Mouse (Mus musculus): ENCODE measurements around the gene Tspan4. TPM values are rescaled to one million over a fixed set of nuclear protein-coding genes. Genes with fewer than 3 reads are reported as not detected.

Tspan4 gene
- polyA plus RNA-seq, 1 experiment from 2014 or later, result 61.5 TPM

- 41% methylated on average over 4 of the region's 4 CpGs for WGBS
- no peak for ATAC-seq (replicated peaks; ENCODE audit: extremely low read depth, insufficient read depth, low FRiP score)
- Histone ChIP-seq H3K36me3 (ENCODE audit: control insufficient read depth, insufficient read depth) (peaks cover 12% of the 10 kb centered on the region), H3K9me3 (replicated peaks; ENCODE audit: control insufficient read depth, low read length) (no peaks in the 10 kb centered on the region), H3K4me3 (ENCODE audit: low read length) (no peak overlapping the region), H3K4me1 (ENCODE audit: control insufficient read depth, insufficient read depth, low read length) (peaks cover 19% of the 10 kb centered on the region), H3K4me2 (ENCODE audit: low read depth, low read length) (no peak overlapping the region), H3K27me3 (ENCODE audit: control insufficient read depth, insufficient read depth, low read length) (no peaks in the 10 kb centered on the region), H3K9ac (ENCODE audit: low read length) (no peak overlapping the region), H3K27ac (ENCODE audit: low read length) (no peak overlapping the region)
Observed at GRCm38 (mm10) chr7:141523007-141523406, 48.0 kb downstream of the Tspan4 start.

DNA sequence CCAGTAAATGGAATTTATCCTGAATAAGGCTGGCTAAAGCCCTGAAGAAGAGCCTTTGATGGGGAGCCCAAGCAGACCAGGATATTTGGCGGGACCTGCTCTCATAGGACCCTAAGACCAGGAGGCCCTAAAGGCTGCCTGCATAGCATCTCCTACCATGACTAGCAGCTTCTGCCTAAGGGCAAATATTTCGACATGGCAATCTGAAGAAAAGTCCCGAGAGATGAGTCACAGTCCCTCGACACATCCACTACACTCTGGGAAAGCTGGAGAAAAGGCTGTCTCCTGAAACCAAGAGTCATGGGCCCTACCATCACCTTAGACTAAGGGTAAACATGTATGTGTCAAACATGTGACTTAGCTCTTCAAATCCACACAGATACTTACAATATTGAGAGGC is 49.2 kb downstream of the Tspan4 start:
- 83% methylated on average over 4 of the region's 4 CpGs for WGBS
- Histone ChIP-seq H3K27ac (ENCODE audit: low read length) (no peak overlapping the region), H3K9ac (ENCODE audit: low read length) (no peak overlapping the region), H3K4me2 (ENCODE audit: low read depth, low read length) (no peak overlapping the region), H3K27me3 (ENCODE audit: control insufficient read depth, insufficient read depth, low read length) (no peaks in the 10 kb centered on the region), H3K9me3 (replicated peaks; ENCODE audit: control insufficient read depth, low read length) (no peaks in the 10 kb centered on the region), H3K36me3 (ENCODE audit: control insufficient read depth, insufficient read depth) (peaks cover 20% of the 10 kb centered on the region), H3K4me3 (ENCODE audit: low read length) (no peak overlapping the region), H3K4me1 (ENCODE audit: control insufficient read depth, insufficient read depth, low read length) (peaks cover 9% of the 10 kb centered on the region)
- ATAC-seq (replicated peaks; ENCODE audit: extremely low read depth, insufficient read depth, low FRiP score), result no peak

- Histone ChIP-seq H3K27ac (ENCODE audit: low read length) (no peak overlapping the region), H3K4me2 (ENCODE audit: low read depth, low read length) (no peak overlapping the region), H3K27me3 (ENCODE audit: control insufficient read depth, insufficient read depth, low read length) (no peaks in the 10 kb centered on the region), H3K36me3 (ENCODE audit: control insufficient read depth, insufficient read depth) (peaks cover 20% of the 10 kb centered on the region), H3K4me1 (ENCODE audit: control insufficient read depth, insufficient read depth, low read length) (peaks cover 3% of the 10 kb centered on the region; the same call in 1 of the 2 replicates), H3K9ac (ENCODE audit: low read length) (no peak overlapping the region), H3K4me3 (ENCODE audit: low read length) (no peak overlapping the region), H3K9me3 (replicated peaks; ENCODE audit: control insufficient read depth, low read length) (no peaks in the 10 kb centered on the region)
- 55% methylated on average over 6 of the region's 6 CpGs for WGBS
- ATAC-seq (replicated peaks; ENCODE audit: extremely low read depth, insufficient read depth, low FRiP score), result peak; percentile 56; the same call in 1 of the 2 replicates
Observed at GRCm38 (mm10) chr7:141524760-141525579, 49.9 kb downstream of the Tspan4 start.

GRCm38 (mm10) chr7:141525580-141525925 is 50.5 kb downstream of the Tspan4 start:
- ATAC-seq (replicated peaks; ENCODE audit: extremely low read depth, insufficient read depth, low FRiP score), result no peak
- no peak overlapping the region for H3K4me2 ChIP-seq (ENCODE audit: low read depth, low read length)
- peaks cover 20% of the 10 kb centered on the region for H3K36me3 ChIP-seq (ENCODE audit: control insufficient read depth, insufficient read depth)
- 85% methylated on average over 4 of the region's 4 CpGs for WGBS
- H3K27me3 ChIP-seq (ENCODE audit: control insufficient read depth, insufficient read depth, low read length), result no peaks in the 10 kb centered on the region
- H3K27ac ChIP-seq (ENCODE audit: low read length), result no peak overlapping the region
- no peaks in the 10 kb centered on the region for H3K9me3 ChIP-seq (replicated peaks; ENCODE audit: control insufficient read depth, low read length)
- no peaks in the 10 kb centered on the region for H3K4me1 ChIP-seq (ENCODE audit: control insufficient read depth, insufficient read depth, low read length)
- no peak overlapping the region for H3K4me3 ChIP-seq (ENCODE audit: low read length)
- H3K9ac ChIP-seq (ENCODE audit: low read length), result no peak overlapping the region

- H3K9ac ChIP-seq (ENCODE audit: low read length), result no peak overlapping the region
- ATAC-seq (replicated peaks; ENCODE audit: extremely low read depth, insufficient read depth, low FRiP score), result no peak
- no peak overlapping the region for H3K27ac ChIP-seq (ENCODE audit: low read length)
- H3K4me1 ChIP-seq (ENCODE audit: control insufficient read depth, insufficient read depth, low read length), result peaks cover 16% of the 10 kb centered on the region
- no peak overlapping the region for H3K4me2 ChIP-seq (ENCODE audit: low read depth, low read length)
- 60% methylated on average over 1 of the region's 1 CpGs for WGBS
- H3K4me3 ChIP-seq (ENCODE audit: low read length), result no peak overlapping the region
- no peaks in the 10 kb centered on the region for H3K9me3 ChIP-seq (replicated peaks; ENCODE audit: control insufficient read depth, low read length)
- H3K36me3 ChIP-seq (ENCODE audit: control insufficient read depth, insufficient read depth), result peaks cover 4% of the 10 kb centered on the region; the same call in 1 of the 2 replicates
- no peaks in the 10 kb centered on the region for H3K27me3 ChIP-seq (ENCODE audit: control insufficient read depth, insufficient read depth, low read length)
Observed at GRCm38 (mm10) chr7:141535570-141535969, 60.5 kb downstream of the Tspan4 start.

DNA sequence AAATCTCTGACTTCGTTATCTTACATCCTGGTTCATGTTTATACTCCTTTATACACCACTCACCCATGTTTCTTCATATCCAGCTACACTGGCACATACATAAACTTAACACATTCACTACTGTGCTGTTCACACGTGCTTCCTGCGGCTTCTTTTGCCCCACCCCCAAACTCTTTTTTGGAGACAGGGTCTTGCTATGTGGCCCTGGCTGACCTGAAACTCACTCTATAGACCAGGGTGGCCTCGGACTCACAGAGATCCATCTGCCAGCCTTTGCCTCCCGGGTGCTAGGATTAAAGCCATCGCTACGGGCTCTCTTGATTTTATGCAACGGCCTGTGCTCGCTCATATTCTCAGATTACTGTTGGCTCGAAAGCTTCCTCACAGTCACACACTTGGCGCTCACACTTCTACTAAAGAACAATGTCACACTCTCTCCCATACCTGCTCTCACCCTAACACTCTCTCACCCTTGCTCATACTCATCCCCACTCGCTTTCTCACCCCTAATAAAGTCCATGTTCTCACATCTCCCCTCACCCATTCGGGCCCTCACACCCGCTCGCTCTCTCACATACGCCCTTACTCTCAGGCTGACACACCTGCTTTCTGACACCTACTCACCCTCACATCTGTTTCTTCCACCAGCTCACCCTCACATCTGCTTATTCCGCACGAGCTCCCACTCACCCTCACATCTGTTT is 64.0 kb downstream of the Tspan4 start:
- H3K4me3 ChIP-seq (ENCODE audit: low read length), result peak overlapping the region; percentile 80
- WGBS, result 11% methylated on average over 18 of the region's 18 CpGs
- ATAC-seq (replicated peaks; ENCODE audit: extremely low read depth, insufficient read depth, low FRiP score), result peak; percentile 10; the same call in 1 of the 2 replicates

DNA sequence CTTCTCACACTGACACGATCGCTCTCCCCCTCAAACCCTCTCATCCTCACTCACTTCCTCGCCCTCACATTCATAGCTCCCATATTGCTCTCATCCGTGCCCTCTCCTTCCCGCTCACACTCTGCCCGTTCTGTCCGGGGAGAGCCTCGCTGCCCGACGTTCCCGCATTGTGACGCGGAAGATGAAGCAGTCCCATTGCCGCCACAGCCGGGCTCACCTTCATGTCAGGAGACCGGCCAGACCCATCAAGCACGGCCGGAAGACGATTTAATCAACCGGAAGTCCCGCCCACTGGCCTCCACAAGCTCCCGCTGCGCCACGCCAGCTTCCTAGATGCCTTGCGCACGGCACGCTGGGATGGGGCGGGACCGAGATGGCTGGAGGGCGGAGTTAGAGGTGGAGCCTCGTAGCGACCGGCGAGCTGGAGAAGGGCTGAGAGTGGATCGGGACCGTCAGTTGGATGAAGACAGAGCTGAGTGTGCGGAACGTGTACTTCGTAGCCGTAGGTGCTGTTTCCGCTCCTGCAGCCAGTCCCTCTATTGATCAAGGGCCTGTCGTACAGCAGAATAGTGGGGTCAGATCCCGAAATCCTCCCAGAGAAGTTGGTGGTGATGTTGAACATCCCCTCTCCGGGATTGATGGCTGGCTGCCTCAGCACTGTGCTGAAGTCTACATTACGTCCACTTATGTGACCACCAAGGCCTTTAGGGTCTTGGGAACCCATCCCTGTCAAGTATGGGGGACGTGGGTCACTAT is 64.7 kb downstream of the Tspan4 start, which contains the start of gene Chid1:
Gene Chid1, minus strand, starts transcription at position 302 of the 756 bp plus-strand sequence.
- Histone ChIP-seq H3K4me2 (ENCODE audit: low read depth, low read length) (peak within 1 kb of the TSS; percentile 92), H3K27ac (ENCODE audit: low read length) (peak within 1 kb of the TSS; percentile 85), H3K9me3 (replicated peaks; ENCODE audit: control insufficient read depth, low read length) (no peaks in the 10 kb centered on the region), H3K4me3 (ENCODE audit: low read length) (peak within 1 kb of the TSS; percentile 80), H3K9ac (ENCODE audit: low read length) (peak within 1 kb of the TSS; percentile 78), H3K36me3 (ENCODE audit: control insufficient read depth, insufficient read depth) (no peaks in the 10 kb centered on the region), H3K27me3 (ENCODE audit: control insufficient read depth, insufficient read depth, low read length) (no peaks in the 10 kb centered on the region), H3K4me1 (ENCODE audit: control insufficient read depth, insufficient read depth, low read length) (peaks cover 21% of the 10 kb centered on the region)
- under 1% methylated on average over 46 of the region's 46 CpGs for WGBS
- ATAC-seq (replicated peaks; ENCODE audit: extremely low read depth, insufficient read depth, low FRiP score), result peak; percentile 95

More for the DNA sequence above, 64.0 kb downstream of the Tspan4 start:
- Histone ChIP-seq H3K9me3 (replicated peaks; ENCODE audit: control insufficient read depth, low read length) (no peaks in the 10 kb centered on the region), H3K27me3 (ENCODE audit: control insufficient read depth, insufficient read depth, low read length) (no peaks in the 10 kb centered on the region), H3K4me1 (ENCODE audit: control insufficient read depth, insufficient read depth, low read length) (peaks cover 16% of the 10 kb centered on the region), H3K4me2 (ENCODE audit: low read depth, low read length) (peak overlapping the region; percentile 92), H3K27ac (ENCODE audit: low read length) (peak overlapping the region; percentile 85), H3K9ac (ENCODE audit: low read length) (peak overlapping the region; percentile 78), H3K36me3 (ENCODE audit: control insufficient read depth, insufficient read depth) (no peaks in the 10 kb centered on the region)

GRCm38 (mm10) chr7:141540312-141541081 is 65.5 kb downstream of the Tspan4 start:
- 0 out of 2 replicates have a peak, but pooled peaks have one; percentile 4 for ATAC-seq (replicated peaks; ENCODE audit: extremely low read depth, insufficient read depth, low FRiP score)
- peak overlapping the region; percentile 34 for H3K27ac ChIP-seq (ENCODE audit: low read length)

More at GRCm38 (mm10) chr7:141540312-141541081, 65.5 kb downstream of the Tspan4 start:
- Histone ChIP-seq H3K4me3 (ENCODE audit: low read length) (peak overlapping the region; percentile 80), H3K9ac (ENCODE audit: low read length) (peak overlapping the region; percentile 78), H3K4me1 (ENCODE audit: control insufficient read depth, insufficient read depth, low read length) (peaks cover 22% of the 10 kb centered on the region), H3K27me3 (ENCODE audit: control insufficient read depth, insufficient read depth, low read length) (no peaks in the 10 kb centered on the region), H3K4me2 (ENCODE audit: low read depth, low read length) (peak overlapping the region; percentile 92), H3K9me3 (replicated peaks; ENCODE audit: control insufficient read depth, low read length) (no peaks in the 10 kb centered on the region), H3K36me3 (ENCODE audit: control insufficient read depth, insufficient read depth) (no peaks in the 10 kb centered on the region)
- 50% methylated on average over 13 of the region's 13 CpGs for WGBS
